Mouse (Mus musculus) limb, embryonic 14.5 days (tissue): ENCODE measurements around the gene Clec16a. TPM values are rescaled to one million over a fixed set of nuclear protein-coding genes. Genes with fewer than 3 reads are reported as not detected.

ENCODE experiments used
- ATAC-seq: fragments of 200-750 bp; cut with Nextera tagmentation; 2 replicates; pipeline ENCODE4 v1.8.0; 2017; ENCODE audit warnings: low read depth, moderate number of reproducible peaks, moderate TSS enrichment; ENCODE audit not compliant: low FRiP score
- DNase-seq: peaks from one replicate; pipeline ENCODE4 v3.0.0-alpha.2; 2015; ENCODE audit warnings: low spot score
- H3K27ac ChIP-seq: fragments of 300-500 bp; sonication (generic); replicated peaks from 2 replicates; pipeline ENCODE4 v1.5.1; 2014; ENCODE audit warnings: low read depth, mild to moderate bottlenecking, low read length, moderate library complexity, mixed read lengths
- H3K27me3 ChIP-seq: fragments of 300-500 bp; sonication (generic); 2 replicates; pipeline ENCODE4 v1.6.1; 2014; ENCODE audit warnings: low read length, mixed read lengths; ENCODE audit not compliant: control insufficient read depth, insufficient read depth
- H3K36me3 ChIP-seq: fragments of 300-500 bp; sonication (generic); 2 replicates; pipeline ENCODE4 v1.6.1; 2014; ENCODE audit warnings: mild to moderate bottlenecking, low read length, moderate library complexity, mixed read lengths; ENCODE audit not compliant: control insufficient read depth, insufficient read depth
- H3K4me1 ChIP-seq: fragments of 300-500 bp; sonication (generic); 2 replicates; pipeline ENCODE4 v1.6.1; 2014; ENCODE audit warnings: antibody characterized with exemption, low read length, mixed read lengths; ENCODE audit not compliant: control insufficient read depth, insufficient read depth
- H3K4me2 ChIP-seq: fragments of 300-500 bp; sonication (generic); replicated peaks from 2 replicates; pipeline ENCODE4 v1.6.1; 2014; ENCODE audit warnings: low read depth, mild to moderate bottlenecking, low read length, moderate library complexity; ENCODE audit not compliant: severe bottlenecking
- H3K4me3 ChIP-seq: fragments of 300-500 bp; sonication (generic); replicated peaks from 2 replicates; pipeline ENCODE4 v1.5.1; 2014; ENCODE audit warnings: low read length
- H3K9ac ChIP-seq: fragments of 300-500 bp; sonication (generic); 2 replicates; pipeline ENCODE4 v1.6.1; 2014; ENCODE audit warnings: mild to moderate bottlenecking, low read depth, low read length, moderate library complexity; ENCODE audit not compliant: severe bottlenecking
- H3K9me3 ChIP-seq: fragments of 300-500 bp; sonication (generic); 2 replicates; pipeline ENCODE4 v1.6.1; 2016; ENCODE audit warnings: low read length; ENCODE audit not compliant: control insufficient read depth
- POLR2A ChIP-seq: fragments of 200-500 bp; IDR thresholded peaks from 2 replicates; pipeline ENCODE4 v1.8.0; 2012; ENCODE audit warnings: inconsistent platforms, mild to moderate bottlenecking, moderate library complexity, borderline replicate concordance; ENCODE audit not compliant: insufficient read depth, insufficient read length; ENCODE audit errors: extremely low read depth
- WGBS: fragments of 180-500 bp; shearing (Covaris S2); extraction: QIAGEN DNeasy Blood & Tissue Kit; methylation state at CpG from one replicate; pipeline ENCODE4 v1.1.7; 2014; 5-methylcytosine and 5-hydroxymethylcytosine counted together
- polyA plus RNA-seq, 2 experiments: library from polyadenylated mRNA; depleted of rRNA in 1 of 2; stranded (reverse) in 1 of 2; unstranded in 1 of 2; fragments of >200 nt; fragmentation: Nextera tagmentation in 1 of 2; extraction: Ambion mirVana in 1 of 2; gene quantifications; 2 replicates each; pipeline versions ENCODE4 v1.2.1 to v1.2.3; 2012 to 2014

Gene Clec16a
- polyA plus RNA-seq, 2 experiments: 12.5 to 29.9 TPM

DNA sequence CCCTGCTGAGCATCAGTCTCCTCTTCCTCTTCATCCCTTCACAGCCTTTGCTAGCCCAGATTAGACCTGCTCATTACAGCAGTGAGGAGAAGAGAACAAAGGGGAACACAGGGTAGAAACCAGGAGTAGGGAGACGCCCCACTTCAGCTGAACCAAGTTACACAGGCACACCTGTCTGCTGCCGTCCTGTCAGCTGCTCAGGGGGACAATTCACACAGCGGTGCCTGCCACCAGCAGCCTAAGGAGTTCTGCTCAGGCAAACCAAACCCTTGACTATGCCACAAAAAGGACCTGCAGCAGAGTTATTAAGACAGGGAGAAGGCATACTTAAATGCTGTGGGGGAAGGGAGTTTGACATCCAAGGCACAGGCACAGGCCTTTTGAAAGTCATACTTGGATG, 121.6 kb downstream of the Clec16a start:
- Histone ChIP-seq H3K9ac (no peak overlapping the region), H3K4me3 (no peak overlapping the region), H3K36me3 (no peaks in the 10 kb centered on the region), H3K4me2 (no peak overlapping the region), H3K4me1 (peaks cover 11% of the 10 kb centered on the region), H3K9me3 (no peaks in the 10 kb centered on the region), H3K27me3 (no peaks in the 10 kb centered on the region), H3K27ac (no peak overlapping the region)
- ATAC-seq (no peak), DNase-seq (no peak)
- TF ChIP-seq POLR2A: no peak
- 72% methylated on average over 3 of the region's 3 CpGs for WGBS

DNA sequence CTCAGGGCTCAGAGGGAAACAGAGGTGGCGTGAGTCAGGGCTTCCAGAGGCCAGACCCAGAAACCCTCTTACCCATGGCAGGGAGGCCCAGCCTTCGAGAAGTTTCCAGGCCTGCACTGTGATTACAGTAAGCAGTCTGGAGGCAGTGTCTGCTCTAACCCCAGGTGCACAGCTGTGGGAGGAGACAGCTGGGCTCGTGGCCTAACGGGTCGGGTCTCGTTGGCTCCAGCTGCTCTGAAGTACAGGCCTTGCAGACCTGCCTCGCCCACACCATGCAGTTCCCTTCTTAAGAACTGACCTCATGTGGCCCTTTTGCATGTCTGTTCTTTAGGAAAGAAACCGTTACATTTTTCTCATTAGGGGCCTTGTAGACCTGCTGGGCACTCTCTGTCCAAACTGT, 123.3 kb downstream of the Clec16a start:
- H3K4me1 ChIP-seq: peaks cover 11% of the 10 kb centered on the region
- H3K4me2 ChIP-seq: no peak overlapping the region
- no peaks in the 10 kb centered on the region for H3K9me3 ChIP-seq
- no peak overlapping the region for H3K4me3 ChIP-seq
- no peaks in the 10 kb centered on the region for H3K36me3 ChIP-seq
- peak; percentile 59; the same call in 1 of the 2 replicates for ATAC-seq
- no peak for TF ChIP-seq POLR2A
- H3K9ac ChIP-seq: no peak overlapping the region
- H3K27ac ChIP-seq: no peak overlapping the region
- WGBS: 30% methylated on average over 8 of the region's 8 CpGs
- no peaks in the 10 kb centered on the region for H3K27me3 ChIP-seq
- DNase-seq: no peak

DNA sequence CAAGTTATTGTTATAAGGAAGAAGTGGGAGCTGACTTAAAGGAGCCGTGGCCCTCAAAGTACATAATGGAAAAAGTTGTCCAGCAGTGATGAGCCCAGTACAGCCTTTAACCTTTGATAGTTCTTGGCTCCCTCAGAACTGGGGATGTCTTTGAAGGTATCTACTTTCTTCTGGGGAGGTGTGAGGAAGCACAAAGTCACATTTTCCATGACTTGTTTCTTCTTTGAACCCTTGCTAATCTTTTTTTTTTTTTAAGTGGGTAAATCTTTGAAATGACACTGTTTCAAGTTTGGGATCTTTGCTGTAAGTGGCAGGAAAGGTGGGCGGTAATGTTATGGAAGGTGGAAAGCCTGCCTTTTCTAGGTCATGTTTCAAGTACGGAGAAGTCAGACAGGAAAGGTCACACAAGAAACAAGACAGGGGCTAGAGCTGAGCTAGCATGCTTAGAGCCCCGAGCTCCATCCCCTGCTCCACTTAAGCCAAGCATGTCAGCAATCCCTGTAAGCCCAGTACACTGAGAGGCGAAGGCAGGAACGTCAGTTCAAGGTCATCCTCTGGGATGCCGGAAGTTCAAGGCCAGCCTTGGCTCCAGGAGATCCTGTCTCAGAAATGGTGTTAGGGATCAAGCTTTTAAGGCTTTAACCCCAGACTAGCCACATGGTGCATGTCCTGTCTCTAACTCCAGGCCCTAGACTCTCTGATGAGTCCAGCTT, 124.0 kb downstream of the Clec16a start:
- Histone ChIP-seq H3K4me2 (no peak overlapping the region), H3K9ac (no peak overlapping the region), H3K4me3 (no peak overlapping the region), H3K4me1 (peaks cover 11% of the 10 kb centered on the region), H3K36me3 (no peaks in the 10 kb centered on the region), H3K27me3 (no peaks in the 10 kb centered on the region), H3K9me3 (no peaks in the 10 kb centered on the region), H3K27ac (no peak overlapping the region)
- DNase-seq: no peak
- 68% methylated on average over 7 of the region's 7 CpGs for WGBS
- no peak for ATAC-seq
- no peak for TF ChIP-seq POLR2A

DNA sequence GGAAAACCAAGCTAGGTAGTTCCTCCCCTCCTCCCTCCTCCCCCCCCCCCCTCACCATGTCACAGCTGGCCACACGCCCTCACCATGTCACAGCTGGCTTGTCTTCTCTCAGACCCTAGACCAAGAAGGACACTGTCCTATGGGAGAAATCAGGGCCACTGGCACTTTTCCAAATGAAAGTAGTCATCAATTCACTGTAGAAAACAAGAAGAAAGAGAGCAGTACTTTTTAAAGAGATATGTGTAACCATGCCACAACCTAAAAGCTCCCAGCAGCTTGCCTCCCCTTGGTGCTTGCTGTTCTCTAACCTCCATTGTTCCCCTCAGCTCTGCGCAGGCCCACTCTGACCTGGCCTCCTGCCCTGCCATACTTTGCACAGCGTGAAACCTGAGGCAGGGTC, 124.8 kb downstream of the Clec16a start:
- no peak for DNase-seq

DNA sequence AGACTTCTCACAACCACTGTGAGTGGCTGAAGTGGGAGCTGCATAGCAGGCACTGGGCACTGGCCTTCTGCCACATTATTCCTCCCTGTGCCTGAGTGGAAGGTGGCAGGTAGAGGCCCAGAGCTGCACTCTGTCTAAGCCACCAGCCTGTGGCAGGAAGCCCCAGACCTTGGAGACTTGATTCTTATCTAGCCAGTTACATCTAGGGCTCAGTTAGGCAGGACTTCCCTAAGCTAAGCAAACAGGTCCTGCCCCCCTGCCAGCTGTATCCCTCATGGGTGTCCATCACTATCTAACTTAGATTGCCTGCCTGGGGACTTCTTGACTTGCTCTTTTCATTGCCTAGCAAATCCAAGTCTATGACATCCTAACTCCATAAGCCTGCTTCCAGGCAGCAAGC, 127.4 kb downstream of the Clec16a start:
- no peak for TF ChIP-seq POLR2A
- H3K4me3 ChIP-seq: no peak overlapping the region
- H3K4me1 ChIP-seq: peaks cover 4% of the 10 kb centered on the region; the same call in 1 of the 2 replicates
- H3K36me3 ChIP-seq: no peaks in the 10 kb centered on the region
- no peak for ATAC-seq
- H3K4me2 ChIP-seq: no peak overlapping the region
- H3K9ac ChIP-seq: no peak overlapping the region
- no peak overlapping the region for H3K27ac ChIP-seq
- H3K9me3 ChIP-seq: no peaks in the 10 kb centered on the region
- H3K27me3 ChIP-seq: no peaks in the 10 kb centered on the region
- no peak for DNase-seq

More for the DNA sequence above, 124.8 kb downstream of the Clec16a start:
- H3K27me3 ChIP-seq: no peaks in the 10 kb centered on the region
- no peaks in the 10 kb centered on the region for H3K9me3 ChIP-seq
- H3K4me2 ChIP-seq: no peak overlapping the region
- TF ChIP-seq POLR2A: no peak
- no peak overlapping the region for H3K27ac ChIP-seq
- H3K4me3 ChIP-seq: no peak overlapping the region
- H3K4me1 ChIP-seq: peaks cover 11% of the 10 kb centered on the region
- no peak overlapping the region for H3K9ac ChIP-seq
- ATAC-seq: no peak
- no peaks in the 10 kb centered on the region for H3K36me3 ChIP-seq
- WGBS: 70% methylated on average over 3 of the region's 3 CpGs
